Comparison of ENCODE assay signal across 1 mouse cellular context in genomic region chr17:87025269-87025949, GRCm38 (mm10).
A peak's percentile ranks its signal among the peaks of the same experiment; 100 is the strongest.
TF ChIP-seq lines count a peak whose summit lies in the region.

Gene Pigf (minus strand): TSS chr17:87025406.
Gene Cript (plus strand): TSS chr17:87025550.

TF ChIP-seq in CH12.LX, 34 proteins besides CTCF, POLR2A, EP300 and RAD21 (continued from another document):
- TF ChIP-seq MAZ (IDR thresholded peaks at IDR 0.05; ENCODE audit: low read depth, low read length) (peak; percentile 91), ELF1 (IDR thresholded peaks at IDR 0.05; ENCODE audit: low read depth, low read length) (peak; percentile 99), ZKSCAN1 (IDR thresholded peaks at IDR 0.05; ENCODE audit: borderline replicate concordance, low read depth, low read length) (no peak), RCOR1 (conservative IDR thresholded peaks at IDR 0.05; ENCODE audit: low read depth, low read length) (no peak; the same call in 1 of the 2 replicates), PAX5 (IDR thresholded peaks at IDR 0.05; ENCODE audit: low read length) (no peak), E2F4 (IDR thresholded peaks at IDR 0.05; ENCODE audit: insufficient replicate concordance, low read depth, low read length) (peak; percentile 61; the same call in 1 of the 2 replicates), MXI1 (IDR thresholded peaks at IDR 0.05; ENCODE audit: low read depth, low read length) (peak; percentile 93; the same call in 1 of the 2 replicates), SMC3 (IDR thresholded peaks at IDR 0.05; ENCODE audit: low read depth, low read length) (0 out of 2 replicates have a peak, but pooled peaks have one; percentile 8), TCF12 (IDR thresholded peaks at IDR 0.05; ENCODE audit: low read depth, low read length) (peak; percentile 77; the same call in 1 of the 2 replicates), BHLHE40 (IDR thresholded peaks at IDR 0.05; ENCODE audit: low read depth, low read length) (0 out of 2 replicates have a peak, but pooled peaks have one; percentile 29), USF1 (IDR thresholded peaks at IDR 0.05; ENCODE audit: low read depth, low read length) (no peak), NRF1 (IDR thresholded peaks at IDR 0.05; ENCODE audit: low read depth, low read length) (peak; percentile 91), ZC3H11A (IDR thresholded peaks at IDR 0.05; ENCODE audit: low read depth, low read length) (no peak), MEF2A (IDR thresholded peaks at IDR 0.05; ENCODE audit: borderline replicate concordance, low read depth, low read length) (peak; percentile 36), IRF4 (IDR thresholded peaks at IDR 0.05; ENCODE audit: low read depth, low read length) (peak; percentile 18; the same call in 1 of the 2 replicates), ETS1 (conservative IDR thresholded peaks at IDR 0.05; ENCODE audit: low read depth, low read length) (peak; percentile 78), JUN (IDR thresholded peaks at IDR 0.05; ENCODE audit: insufficient read depth, low read depth, low read length) (no peak), SIN3A (IDR thresholded peaks at IDR 0.05; ENCODE audit: low read length) (peak; percentile 99), TBP (conservative IDR thresholded peaks at IDR 0.05; ENCODE audit: low read depth, low read length) (0 out of 2 replicates have a peak, but pooled peaks have one; percentile 44)
